Mouse (Mus musculus): ENCODE measurements around the gene Egflam. TPM values are rescaled to one million over a fixed set of nuclear protein-coding genes. Genes with fewer than 3 reads are reported as not detected.
A peak's percentile ranks its signal among the peaks of the same experiment; 100 is the strongest.

The Egflam gene
- polyA plus RNA-seq, 1 experiment from 2014 or later, result 18.0 TPM

GRCm38 (mm10) chr15:7295199-7295598 is 103.0 kb downstream of the Egflam start:
- 100% methylated on average over 1 of the region's 1 CpGs for WGBS
- ATAC-seq (ENCODE audit: insufficient read depth), result no peak
- Histone ChIP-seq H3K9me3 (ENCODE audit: low read depth, low read length) (no peaks in the 10 kb centered on the region), H3K27ac (ENCODE audit: low read depth) (no peak overlapping the region), H3K4me2 (no peak overlapping the region), H3K4me3 (ENCODE audit: low read depth, low read length) (no peak overlapping the region), H3K4me1 (ENCODE audit: insufficient read depth) (no peaks in the 10 kb centered on the region), H3K36me3 (ENCODE audit: insufficient read depth) (no peaks in the 10 kb centered on the region), H3K9ac (no peak overlapping the region), H3K27me3 (ENCODE audit: insufficient read depth, low read length) (no peaks in the 10 kb centered on the region)
- DNase-seq, result no peak
- no peak for TF ChIP-seq CTCF (IDR thresholded peaks at IDR 0.05; ENCODE audit: low read depth)

DNA sequence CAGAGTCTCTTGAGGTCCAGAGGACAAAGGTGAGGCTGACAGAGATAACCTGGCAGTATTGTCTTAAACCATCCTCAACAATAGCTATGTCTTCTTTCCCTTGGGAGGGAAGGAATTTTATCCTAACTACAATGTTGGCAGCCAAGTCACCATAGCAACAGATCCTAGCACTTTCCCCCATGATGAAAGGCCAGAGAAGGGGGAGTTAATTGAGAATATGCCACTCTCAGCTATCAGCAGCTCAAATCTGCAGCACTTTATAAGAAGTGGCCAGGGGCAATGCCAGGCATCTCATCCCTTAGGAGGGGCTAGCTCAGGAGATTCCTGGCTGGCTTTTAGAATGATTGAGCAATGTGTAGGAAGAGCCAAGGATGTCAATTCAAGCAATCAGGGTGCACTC is 105.3 kb downstream of the Egflam start:
- ATAC-seq (ENCODE audit: insufficient read depth), result no peak
- Histone ChIP-seq H3K9me3 (ENCODE audit: low read depth, low read length) (no peaks in the 10 kb centered on the region), H3K27ac (ENCODE audit: low read depth) (no peak overlapping the region), H3K4me3 (ENCODE audit: low read depth, low read length) (no peak overlapping the region), H3K27me3 (ENCODE audit: insufficient read depth, low read length) (no peaks in the 10 kb centered on the region), H3K4me1 (ENCODE audit: insufficient read depth) (0 out of 2 replicates have a peak, but pooled peaks cover 3% of the 10 kb centered on the region), H3K36me3 (ENCODE audit: insufficient read depth) (no peaks in the 10 kb centered on the region), H3K9ac (no peak overlapping the region), H3K4me2 (no peak overlapping the region)
- DNase-seq, result no peak
- no peak for TF ChIP-seq CTCF (IDR thresholded peaks at IDR 0.05; ENCODE audit: low read depth)

- no peaks in the 10 kb centered on the region for H3K36me3 ChIP-seq (ENCODE audit: insufficient read depth)
- WGBS, result 57% methylated on average over 4 of the region's 4 CpGs
- no peak overlapping the region for H3K4me3 ChIP-seq (ENCODE audit: low read depth, low read length)
- no peak for TF ChIP-seq CTCF (IDR thresholded peaks at IDR 0.05; ENCODE audit: low read depth)
- no peak for ATAC-seq (ENCODE audit: insufficient read depth)
- H3K4me1 ChIP-seq (ENCODE audit: insufficient read depth), result 0 out of 2 replicates have a peak, but pooled peaks cover 3% of the 10 kb centered on the region
- H3K9ac ChIP-seq, result no peak overlapping the region
- H3K9me3 ChIP-seq (ENCODE audit: low read depth, low read length), result no peaks in the 10 kb centered on the region
- no peak overlapping the region for H3K27ac ChIP-seq (ENCODE audit: low read depth)
- H3K4me2 ChIP-seq, result no peak overlapping the region
- H3K27me3 ChIP-seq (ENCODE audit: insufficient read depth, low read length), result no peaks in the 10 kb centered on the region
- DNase-seq, result no peak
These were observed 108.2 kb downstream of the Egflam start for GRCm38 (mm10) chr15:7290003-7290402.

DNA sequence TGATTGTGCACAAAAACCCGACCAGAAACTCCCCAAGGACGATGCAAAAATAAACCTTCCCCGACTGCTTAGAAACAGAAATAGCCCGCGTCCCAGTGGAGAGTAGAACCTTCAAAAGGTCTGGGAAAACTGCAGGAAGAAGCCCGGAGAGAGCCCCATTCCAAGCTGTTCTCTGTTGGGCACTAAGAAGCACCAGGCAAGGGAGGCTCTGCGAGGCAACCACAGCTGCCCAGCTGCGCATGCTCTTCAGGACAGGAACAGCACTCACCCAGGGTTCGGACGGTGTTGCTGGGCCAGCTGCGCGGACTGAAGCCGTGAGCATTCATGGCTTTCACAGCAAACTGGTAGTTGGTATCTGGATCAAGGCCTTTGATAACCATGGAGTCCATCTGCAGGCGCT is 108.7 kb downstream of the Egflam start:
- no peak overlapping the region for H3K4me3 ChIP-seq (ENCODE audit: low read depth, low read length)
- no peak overlapping the region for H3K9ac ChIP-seq
- 43% methylated on average over 14 of the region's 14 CpGs for WGBS
- no peaks in the 10 kb centered on the region for H3K9me3 ChIP-seq (ENCODE audit: low read depth, low read length)
- H3K4me1 ChIP-seq (ENCODE audit: insufficient read depth), result 0 out of 2 replicates have a peak, but pooled peaks cover 3% of the 10 kb centered on the region
- ATAC-seq (ENCODE audit: insufficient read depth), result no peak
- H3K27me3 ChIP-seq (ENCODE audit: insufficient read depth, low read length), result no peaks in the 10 kb centered on the region
- DNase-seq, result peak; percentile 19
- H3K4me2 ChIP-seq, result no peak overlapping the region; the same call in 1 of the 2 replicates
- TF ChIP-seq CTCF (IDR thresholded peaks at IDR 0.05; ENCODE audit: low read depth), result no peak
- H3K27ac ChIP-seq (ENCODE audit: low read depth), result no peak overlapping the region
- no peaks in the 10 kb centered on the region for H3K36me3 ChIP-seq (ENCODE audit: insufficient read depth)

- H3K4me2 ChIP-seq, result no peak overlapping the region; the same call in 1 of the 2 replicates
- H3K9me3 ChIP-seq (ENCODE audit: low read depth, low read length), result no peaks in the 10 kb centered on the region
- no peak overlapping the region for H3K4me3 ChIP-seq (ENCODE audit: low read depth, low read length)
- no peaks in the 10 kb centered on the region for H3K36me3 ChIP-seq (ENCODE audit: insufficient read depth)
- H3K9ac ChIP-seq, result no peak overlapping the region
- 0 out of 2 replicates have a peak, but pooled peaks cover 3% of the 10 kb centered on the region for H3K4me1 ChIP-seq (ENCODE audit: insufficient read depth)
- DNase-seq, result peak; percentile 13
- 31% methylated on average over 4 of the region's 4 CpGs for WGBS
- H3K27me3 ChIP-seq (ENCODE audit: insufficient read depth, low read length), result no peaks in the 10 kb centered on the region
- no peak overlapping the region for H3K27ac ChIP-seq (ENCODE audit: low read depth)
- no peak for TF ChIP-seq CTCF (IDR thresholded peaks at IDR 0.05; ENCODE audit: low read depth)
- no peak for ATAC-seq (ENCODE audit: insufficient read depth)
These were observed 109.3 kb downstream of the Egflam start for GRCm38 (mm10) chr15:7288841-7289424.

- no peak overlapping the region for H3K9ac ChIP-seq
- WGBS, result 66% methylated on average over 3 of the region's 3 CpGs
- no peaks in the 10 kb centered on the region for H3K36me3 ChIP-seq (ENCODE audit: insufficient read depth)
- H3K4me2 ChIP-seq, result no peak overlapping the region
- no peak overlapping the region for H3K27ac ChIP-seq (ENCODE audit: low read depth)
- H3K4me3 ChIP-seq (ENCODE audit: low read depth, low read length), result no peak overlapping the region
- H3K27me3 ChIP-seq (ENCODE audit: insufficient read depth, low read length), result no peaks in the 10 kb centered on the region
- no peak for TF ChIP-seq CTCF (IDR thresholded peaks at IDR 0.05; ENCODE audit: low read depth)
- no peak for ATAC-seq (ENCODE audit: insufficient read depth)
- no peak for DNase-seq
- H3K9me3 ChIP-seq (ENCODE audit: low read depth, low read length), result no peaks in the 10 kb centered on the region
- H3K4me1 ChIP-seq (ENCODE audit: insufficient read depth), result 0 out of 2 replicates have a peak, but pooled peaks cover 3% of the 10 kb centered on the region
These were observed 110.3 kb downstream of the Egflam start for GRCm38 (mm10) chr15:7287911-7288310.

DNA sequence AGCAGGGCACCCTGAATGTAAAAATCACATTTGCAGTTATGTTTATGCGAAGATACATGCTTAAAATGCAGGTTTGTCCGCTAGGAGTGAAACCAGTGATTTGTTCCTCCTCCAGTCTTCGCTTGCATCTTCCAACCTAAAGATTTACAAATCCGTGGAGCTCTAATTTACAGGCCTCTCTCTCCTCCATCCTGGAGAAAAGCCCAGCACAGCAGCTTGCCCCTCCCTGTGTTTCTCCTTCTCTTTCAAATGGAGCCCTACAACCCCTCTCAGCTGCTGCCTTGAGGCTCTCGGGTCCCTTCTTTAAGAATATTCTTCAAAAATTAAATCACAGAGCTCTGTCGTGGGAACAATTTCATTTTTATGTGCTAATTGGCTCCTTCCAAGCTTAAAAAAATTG is 116.6 kb downstream of the Egflam start:
- DNase-seq (no peak), ATAC-seq (ENCODE audit: insufficient read depth) (no peak)
- 82% methylated on average over 6 of the region's 6 CpGs for WGBS
- no peak overlapping the region for H3K4me3 ChIP-seq (ENCODE audit: low read depth, low read length)
- no peaks in the 10 kb centered on the region for H3K36me3 ChIP-seq (ENCODE audit: insufficient read depth)
- TF ChIP-seq CTCF (IDR thresholded peaks at IDR 0.05; ENCODE audit: low read depth), result no peak
- no peaks in the 10 kb centered on the region for H3K27me3 ChIP-seq (ENCODE audit: insufficient read depth, low read length)
- no peak overlapping the region for H3K9ac ChIP-seq
- no peaks in the 10 kb centered on the region for H3K4me1 ChIP-seq (ENCODE audit: insufficient read depth)
- H3K27ac ChIP-seq (ENCODE audit: low read depth), result no peak overlapping the region
- no peaks in the 10 kb centered on the region for H3K9me3 ChIP-seq (ENCODE audit: low read depth, low read length)
- no peak overlapping the region for H3K4me2 ChIP-seq

Measured in lung, embryonic 14.5 days (tissue).